Mouse (Mus musculus) forebrain, embryonic 10.5 days (tissue): ENCODE results near the gene Hivep3. TPM values are rescaled to one million over a fixed set of nuclear protein-coding genes. Genes with fewer than 3 reads are reported as not detected.

Experiments used
- DNase-seq: peaks from one replicate; pipeline ENCODE4 v3.0.0-alpha.2; 2017; ENCODE audit warnings: low spot score; ENCODE audit errors: extremely low spot score
- H3K27ac ChIP-seq: fragments of 300-500 bp; sonication (generic); 2 replicates; pipeline ENCODE4 v1.5.1; 2016; ENCODE audit warnings: mild to moderate bottlenecking
- H3K27me3 ChIP-seq: fragments of 300-500 bp; sonication (generic); 2 replicates; pipeline ENCODE4 v1.6.1; 2016; ENCODE audit warnings: mild to moderate bottlenecking; ENCODE audit not compliant: poor library complexity, severe bottlenecking
- H3K36me3 ChIP-seq: fragments of 300-500 bp; sonication (generic); replicated peaks from 2 replicates; pipeline ENCODE4 v1.6.1; 2016; ENCODE audit warnings: mild to moderate bottlenecking, moderate library complexity
- H3K4me1 ChIP-seq: fragments of 300-500 bp; sonication (generic); 2 replicates; pipeline ENCODE4 v1.6.1; 2016
- H3K4me3 ChIP-seq: fragments of 300-500 bp; sonication (generic); 2 replicates; pipeline ENCODE4 v1.5.1; 2016; ENCODE audit warnings: mild to moderate bottlenecking, moderate library complexity
- H3K9me3 ChIP-seq: fragments of 300-500 bp; sonication (generic); 2 replicates; pipeline ENCODE4 v1.6.1; 2016; ENCODE audit warnings: mild to moderate bottlenecking, moderate library complexity
- WGBS: fragments of 180-500 bp; shearing (Covaris S2); methylation state at CpG from one replicate; pipeline ENCODE4 v1.1.7; 2016; 5-methylcytosine and 5-hydroxymethylcytosine counted together
- polyA plus RNA-seq: library from polyadenylated mRNA; unstranded; fragments of >200 nt; fragmentation: Nextera tagmentation; extraction: Ambion mirVana; gene quantifications from 2 replicates; pipeline ENCODE4 v1.2.1, GENCODE M21; 2016

Hivep3 gene
- polyA plus RNA-seq = 0.89 and 1.4 TPM in 2 replicates

GRCm38 (mm10) chr4:119733184-119733880, at the start of gene Hivep3:
Hivep3 (plus strand) TSS chr4:119733784.
- peak; percentile 100 for DNase-seq
- Histone ChIP-seq H3K27ac (peak within 1 kb of the TSS; percentile 40; the same call in 1 of the 2 replicates), H3K4me3 (peak within 1 kb of the TSS; percentile 83), H3K9me3 (no peaks in the 10 kb centered on the region), H3K36me3 (no peaks in the 10 kb centered on the region), H3K27me3 (peaks cover 39% of the 10 kb centered on the region), H3K4me1 (peaks cover 17% of the 10 kb centered on the region)
- WGBS = 0% methylated on average over 47 of the region's 47 CpGs

DNA sequence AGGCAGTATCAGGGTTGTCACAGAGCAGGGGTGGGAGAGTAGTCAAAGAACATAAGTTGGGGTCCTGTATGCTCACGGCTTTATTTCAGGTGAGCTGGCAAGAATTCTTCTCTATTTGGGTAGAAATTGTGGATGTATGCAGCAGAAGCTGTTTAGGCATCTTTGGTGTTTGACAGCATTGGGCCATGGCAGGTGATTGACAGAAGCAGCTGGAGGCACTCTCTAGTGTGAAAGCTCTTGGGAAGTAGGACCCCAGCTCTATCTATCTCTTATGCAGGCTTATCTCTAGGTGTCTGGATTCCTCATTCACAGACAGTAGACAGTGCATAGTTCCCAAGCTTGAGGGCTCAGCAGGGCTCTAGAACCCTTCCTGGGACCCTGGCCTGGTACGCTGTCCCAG, 47.8 kb upstream of the Hivep3 start:
- Histone ChIP-seq H3K4me1 (peaks cover 20% of the 10 kb centered on the region), H3K36me3 (no peaks in the 10 kb centered on the region), H3K27ac (no peak overlapping the region), H3K9me3 (no peaks in the 10 kb centered on the region), H3K27me3 (no peaks in the 10 kb centered on the region), H3K4me3 (no peak overlapping the region)
- no peak for DNase-seq
- WGBS = 95% methylated on average over 2 of the region's 2 CpGs

GRCm38 (mm10) chr4:119698339-119698738, 35.2 kb upstream of the Hivep3 start:
- Histone ChIP-seq H3K4me1 (peaks cover 6% of the 10 kb centered on the region; the same call in 1 of the 2 replicates), H3K27me3 (no peaks in the 10 kb centered on the region), H3K4me3 (no peak overlapping the region), H3K27ac (no peak overlapping the region), H3K36me3 (no peaks in the 10 kb centered on the region), H3K9me3 (no peaks in the 10 kb centered on the region; the same call in 1 of the 2 replicates)
- 55% methylated on average over 2 of the region's 2 CpGs for WGBS
- no peak for DNase-seq

DNA sequence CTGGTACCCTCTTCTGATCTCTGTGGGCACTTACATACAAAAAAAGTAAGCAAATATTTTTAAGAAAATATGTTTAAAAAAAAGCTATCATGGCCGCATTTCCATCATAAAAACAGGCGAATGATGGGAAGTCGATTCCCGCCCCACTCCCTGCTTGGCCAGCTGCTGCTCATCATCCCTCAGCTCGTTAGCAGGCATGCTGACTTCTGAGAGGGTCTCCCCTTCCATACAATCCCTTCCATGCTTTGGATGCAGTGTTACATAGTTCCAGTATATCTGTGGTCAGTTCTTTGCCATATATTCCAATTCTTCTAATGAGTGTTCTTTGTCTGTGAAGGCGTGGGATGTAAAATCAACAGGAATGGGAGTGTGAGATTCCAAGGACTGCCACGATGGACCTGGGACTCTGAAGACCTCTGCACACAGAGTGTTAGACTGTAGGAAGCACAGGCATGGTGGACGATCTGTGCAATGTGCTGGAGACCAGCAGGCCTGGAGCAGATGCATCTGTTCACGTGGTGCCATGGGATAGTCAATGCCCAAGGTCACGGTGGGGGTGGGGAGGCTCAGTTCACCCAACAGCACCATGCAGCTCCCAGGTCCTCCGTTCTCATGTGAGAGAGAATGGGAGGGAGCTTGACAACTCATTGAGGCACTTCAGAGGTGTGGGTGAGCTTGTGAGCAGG, 32.2 kb upstream of the Hivep3 start:
- 90% methylated on average over 11 of the region's 11 CpGs for whole genome bisulfite sequencing
- DNase-seq = no peak
- no peak overlapping the region for H3K27ac ChIP-seq
- no peaks in the 10 kb centered on the region; the same call in 1 of the 2 replicates for H3K9me3 ChIP-seq
- no peaks in the 10 kb centered on the region for H3K36me3 ChIP-seq
- peaks cover 6% of the 10 kb centered on the region; the same call in 1 of the 2 replicates for H3K4me1 ChIP-seq
- H3K27me3 ChIP-seq = no peaks in the 10 kb centered on the region
- no peak overlapping the region for H3K4me3 ChIP-seq

DNA sequence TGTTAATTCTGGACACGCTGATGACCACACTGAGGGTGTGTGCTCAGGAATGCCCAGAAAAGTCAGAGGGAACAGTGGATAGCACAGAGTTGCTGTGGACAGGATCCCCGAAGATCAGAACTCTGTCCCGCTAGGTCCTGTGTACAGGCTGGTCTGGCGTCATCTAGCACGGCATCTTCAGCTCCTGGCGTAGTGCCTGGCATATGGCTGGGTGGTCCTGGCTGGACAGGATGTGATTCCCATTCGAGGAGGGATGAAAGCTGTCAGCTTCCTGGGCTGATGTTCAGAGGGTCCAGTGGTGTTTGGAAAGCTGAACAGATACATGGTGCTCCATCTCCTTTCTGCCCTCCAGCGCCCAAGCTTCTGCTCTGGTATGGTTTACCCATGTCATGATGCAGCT, 29.6 kb upstream of the Hivep3 start:
- no peaks in the 10 kb centered on the region for H3K27me3 ChIP-seq
- H3K9me3 ChIP-seq = no peaks in the 10 kb centered on the region; the same call in 1 of the 2 replicates
- H3K4me3 ChIP-seq = no peak overlapping the region
- no peaks in the 10 kb centered on the region for H3K36me3 ChIP-seq
- H3K4me1 ChIP-seq = peaks cover 16% of the 10 kb centered on the region
- no peak overlapping the region for H3K27ac ChIP-seq
- DNase-seq = no peak
- WGBS = 90% methylated on average over 8 of the region's 8 CpGs

GRCm38 (mm10) chr4:119707326-119707725, 26.3 kb upstream of the Hivep3 start:
- H3K4me1 ChIP-seq = peaks cover 10% of the 10 kb centered on the region
- 69% methylated on average over 5 of the region's 5 CpGs for WGBS
- H3K27ac ChIP-seq = no peak overlapping the region
- H3K4me3 ChIP-seq = no peak overlapping the region
- no peaks in the 10 kb centered on the region for H3K27me3 ChIP-seq
- DNase-seq = no peak
- H3K36me3 ChIP-seq = no peaks in the 10 kb centered on the region
- H3K9me3 ChIP-seq = no peaks in the 10 kb centered on the region

DNA sequence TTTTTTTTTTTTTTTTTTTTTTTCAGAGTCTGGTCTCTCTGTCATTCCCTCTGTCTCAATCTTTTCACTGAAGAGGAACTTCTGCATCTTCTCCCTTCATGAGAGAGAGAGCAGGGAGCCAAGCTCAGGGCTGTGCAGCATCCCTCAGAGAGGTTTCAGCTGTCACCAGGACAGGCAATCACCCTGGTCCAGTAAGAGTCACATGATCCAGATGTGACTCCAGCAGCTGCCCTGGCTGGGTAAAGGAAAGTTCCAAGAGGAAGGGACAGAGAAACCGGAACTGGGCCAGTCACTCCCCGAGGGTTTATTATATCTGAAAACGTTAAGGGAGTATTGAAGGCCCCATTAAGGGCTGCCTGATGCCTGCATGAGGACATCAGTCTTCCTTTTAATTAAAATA, 25.8 kb upstream of the Hivep3 start:
- H3K9me3 ChIP-seq = no peaks in the 10 kb centered on the region
- 32% methylated on average over 3 of the region's 3 CpGs for WGBS
- H3K27me3 ChIP-seq = no peaks in the 10 kb centered on the region
- DNase-seq = no peak
- no peaks in the 10 kb centered on the region for H3K36me3 ChIP-seq
- H3K4me3 ChIP-seq = no peak overlapping the region
- H3K27ac ChIP-seq = no peak overlapping the region
- H3K4me1 ChIP-seq = peaks cover 10% of the 10 kb centered on the region

DNA sequence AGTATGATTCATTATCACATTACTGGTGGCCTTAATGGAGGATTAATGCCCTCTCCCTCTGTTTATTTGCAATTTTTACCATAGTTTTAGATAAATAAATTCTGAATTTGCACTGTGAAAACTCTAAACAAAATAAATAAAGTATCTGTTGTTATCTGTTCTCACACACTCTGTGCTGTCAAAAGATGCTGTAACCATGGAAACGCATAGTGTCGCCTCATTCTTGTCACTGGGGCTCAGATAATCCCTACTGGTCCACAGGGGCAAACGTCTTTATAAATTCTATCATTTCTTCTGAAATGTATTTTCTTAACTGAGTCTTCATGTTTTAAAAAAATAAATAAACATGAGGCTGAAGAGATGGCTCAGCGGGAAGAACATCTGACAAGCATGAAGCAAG, 23.4 kb upstream of the Hivep3 start:
- no peaks in the 10 kb centered on the region for H3K27me3 ChIP-seq
- H3K27ac ChIP-seq = no peak overlapping the region
- 77% methylated on average over 4 of the region's 4 CpGs for WGBS
- no peaks in the 10 kb centered on the region for H3K9me3 ChIP-seq
- no peak overlapping the region for H3K4me3 ChIP-seq
- DNase-seq = no peak
- H3K4me1 ChIP-seq = peaks cover 10% of the 10 kb centered on the region
- no peaks in the 10 kb centered on the region for H3K36me3 ChIP-seq

DNA sequence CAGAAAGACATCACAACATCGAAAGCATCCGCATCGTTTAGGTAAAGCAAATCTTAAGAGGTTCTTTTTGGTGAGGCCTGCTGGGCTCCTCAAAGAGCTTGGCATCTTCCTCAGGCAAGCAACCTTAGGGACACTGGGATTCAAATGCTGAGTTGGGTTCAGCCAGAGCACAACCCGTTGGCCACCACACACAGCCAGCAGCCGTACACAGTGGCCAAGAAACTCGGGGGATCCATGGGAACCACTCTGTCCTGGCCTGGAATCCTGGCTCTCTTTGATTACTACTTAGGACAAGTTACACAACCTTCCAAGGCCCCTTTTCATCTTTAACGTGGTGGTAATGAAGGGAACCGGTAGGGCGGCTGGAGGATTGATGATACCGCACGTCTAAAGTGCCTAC, 16.1 kb upstream of the Hivep3 start:
- no peaks in the 10 kb centered on the region for H3K27me3 ChIP-seq
- H3K4me1 ChIP-seq = no peaks in the 10 kb centered on the region
- no peak for DNase-seq
- 90% methylated on average over 11 of the region's 11 CpGs for WGBS
- H3K9me3 ChIP-seq = no peaks in the 10 kb centered on the region
- no peaks in the 10 kb centered on the region for H3K36me3 ChIP-seq
- no peak overlapping the region for H3K4me3 ChIP-seq
- H3K27ac ChIP-seq = no peak overlapping the region

DNA sequence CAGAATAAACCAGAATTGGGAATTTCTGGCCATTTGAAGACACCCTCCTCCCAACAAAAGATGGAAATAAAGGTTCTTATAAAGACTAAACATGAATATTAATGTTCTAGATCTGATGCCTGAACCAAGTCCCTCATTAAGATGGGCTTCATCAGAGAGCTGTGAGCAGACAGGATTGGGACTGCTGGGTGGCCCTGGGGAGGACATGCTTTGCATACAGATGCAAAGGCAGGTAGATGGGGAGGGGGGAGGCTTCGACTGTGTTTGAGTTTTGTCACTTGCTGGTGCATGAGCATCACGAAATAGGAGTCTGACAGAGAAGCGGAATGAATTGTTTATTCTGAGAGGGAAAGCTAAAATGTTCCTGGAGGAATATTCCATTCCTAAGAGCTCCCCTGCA, 12.1 kb upstream of the Hivep3 start:
- H3K4me3 ChIP-seq = no peak overlapping the region
- 82% methylated on average over 3 of the region's 3 CpGs for WGBS
- no peaks in the 10 kb centered on the region for H3K9me3 ChIP-seq
- DNase-seq = no peak
- no peaks in the 10 kb centered on the region for H3K27me3 ChIP-seq
- no peaks in the 10 kb centered on the region for H3K36me3 ChIP-seq
- no peaks in the 10 kb centered on the region for H3K4me1 ChIP-seq
- H3K27ac ChIP-seq = no peak overlapping the region

GRCm38 (mm10) chr4:119726074-119726473, 7.5 kb upstream of the Hivep3 start:
- Histone ChIP-seq H3K9me3 (no peaks in the 10 kb centered on the region), H3K27ac (no peak overlapping the region), H3K4me3 (no peak overlapping the region), H3K36me3 (no peaks in the 10 kb centered on the region), H3K27me3 (no peaks in the 10 kb centered on the region), H3K4me1 (no peaks in the 10 kb centered on the region)
- 79% methylated on average over 5 of the region's 5 CpGs for WGBS
- DNase-seq = no peak

- DNase-seq = no peak
- H3K36me3 ChIP-seq = no peaks in the 10 kb centered on the region
- no peak overlapping the region for H3K27ac ChIP-seq
- H3K4me1 ChIP-seq = peaks cover under 1% of the 10 kb centered on the region; the same call in 1 of the 2 replicates
- 86% methylated on average over 2 of the region's 2 CpGs for WGBS
- H3K9me3 ChIP-seq = no peaks in the 10 kb centered on the region
- H3K4me3 ChIP-seq = no peak overlapping the region
- H3K27me3 ChIP-seq = peaks cover 5% of the 10 kb centered on the region
Observed at GRCm38 (mm10) chr4:119727871-119728270, 5.7 kb upstream of the Hivep3 start.

DNA sequence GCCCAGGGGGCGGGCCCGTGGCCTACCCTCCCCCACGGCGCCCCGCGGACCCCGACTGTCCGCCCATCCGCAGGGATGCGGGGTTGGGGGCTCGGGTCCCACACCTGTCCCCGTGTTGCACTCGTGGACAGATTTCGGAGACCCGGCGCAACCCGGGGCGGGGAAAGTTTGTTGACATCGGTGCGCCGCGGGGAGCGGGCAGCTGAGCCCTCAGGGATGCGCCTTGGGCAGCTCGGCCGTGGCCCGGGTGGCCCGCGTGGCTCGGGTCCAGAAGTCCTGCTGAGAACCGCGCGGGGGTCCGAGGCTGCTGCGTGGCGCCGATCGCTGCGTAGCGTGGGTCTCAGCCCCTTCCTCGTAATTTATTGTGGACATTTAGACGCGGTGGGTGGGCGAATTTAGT, 358 bp downstream of the Hivep3 start:
- Histone ChIP-seq H3K4me1 (peaks cover 17% of the 10 kb centered on the region), H3K27ac (no peak overlapping the region), H3K4me3 (peak overlapping the region; percentile 83), H3K27me3 (peaks cover 39% of the 10 kb centered on the region), H3K36me3 (no peaks in the 10 kb centered on the region), H3K9me3 (no peaks in the 10 kb centered on the region)
- under 1% methylated on average over 44 of the region's 44 CpGs for WGBS
- DNase-seq = no peak
